Mouse (Mus musculus): ENCODE results near the gene Ror2. TPM values are rescaled to one million over a fixed set of nuclear protein-coding genes. Genes with fewer than 3 reads are reported as not detected.

Gene Ror2
- polyA plus RNA-seq, 1 experiment, result 2.0 TPM

DNA sequence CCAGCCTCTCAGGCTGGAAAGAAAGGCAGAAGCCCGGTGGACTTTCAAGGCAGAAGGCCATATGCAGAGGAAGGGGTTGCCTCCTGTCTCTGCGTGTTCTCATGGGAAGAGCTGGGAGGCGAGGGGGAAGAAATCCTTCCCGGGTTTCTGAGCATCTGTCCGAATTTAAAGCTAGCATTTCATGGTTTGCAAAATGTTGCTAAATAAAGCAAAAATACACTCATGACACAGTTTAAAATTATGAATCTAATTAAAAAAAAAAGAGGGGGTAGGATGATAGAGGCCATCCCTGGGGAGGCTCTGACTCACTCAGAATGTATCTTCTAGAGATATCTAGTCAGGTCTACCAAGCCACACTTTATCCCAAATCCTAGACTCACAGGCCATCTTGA is 83.5 kb downstream of the Ror2 start:
- no peak overlapping the region for H3K4me3 ChIP-seq (ENCODE audit: control insufficient read depth, low read depth, low read length)
- TF ChIP-seq POLR2A (IDR thresholded peaks at IDR 0.05; ENCODE audit: control insufficient read depth, low read depth, low read length), result no peak
- TF ChIP-seq CTCF (IDR thresholded peaks at IDR 0.05; ENCODE audit: control insufficient read depth, insufficient read depth, insufficient replicate concordance, low read depth, low read length), result no peak
- H3K36me3 ChIP-seq (ENCODE audit: control insufficient read depth, insufficient read depth, low read length), result no peaks in the 10 kb centered on the region
- no peak overlapping the region for H3K27ac ChIP-seq (ENCODE audit: control insufficient read depth, insufficient read depth, low read depth, low read length)
- H3K4me1 ChIP-seq (ENCODE audit: control insufficient read depth, insufficient read depth, low read length), result peaks cover 2% of the 10 kb centered on the region
- no peaks in the 10 kb centered on the region for H3K27me3 ChIP-seq (ENCODE audit: control insufficient read depth, insufficient read depth, low read length)

DNA sequence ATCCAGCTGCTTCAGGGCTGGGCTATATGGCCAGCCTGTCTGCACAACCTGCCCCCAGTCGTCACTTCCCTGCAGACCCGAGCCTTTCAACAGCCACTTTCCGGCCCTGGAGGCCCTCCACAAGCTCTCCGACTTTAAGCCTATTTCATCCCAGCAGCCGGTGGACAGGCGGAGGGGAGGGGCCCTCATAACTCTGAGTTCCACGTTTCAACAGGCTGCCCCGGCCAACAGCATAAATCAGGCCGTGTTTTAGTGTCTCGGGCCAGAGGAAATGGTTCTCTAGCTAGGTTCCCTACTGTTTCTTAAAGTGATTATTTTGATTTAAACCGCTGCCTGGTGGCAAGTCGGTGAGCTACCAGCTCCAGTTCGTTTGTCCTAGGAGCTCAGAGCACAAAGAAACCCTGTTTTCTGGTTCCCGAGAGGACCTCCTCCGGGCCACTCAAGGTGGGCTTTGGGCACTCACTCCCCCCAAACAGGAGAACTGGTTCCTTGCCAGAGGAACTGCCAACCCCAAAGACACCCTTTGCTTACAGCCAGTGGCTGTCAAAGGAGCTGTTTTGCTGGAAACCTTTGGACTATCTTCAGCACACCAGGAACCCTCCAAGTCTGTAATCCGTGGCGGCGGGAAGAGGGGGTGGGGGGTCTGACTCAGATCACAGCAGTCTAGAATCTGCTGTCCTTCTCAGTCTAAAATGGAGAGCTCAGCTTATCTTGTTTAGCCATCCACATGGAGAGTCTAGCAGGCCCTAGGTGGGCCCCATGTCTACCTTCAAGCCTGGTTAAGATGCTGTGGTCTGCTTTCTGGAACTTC is 84.1 kb downstream of the Ror2 start:
- H3K4me3 ChIP-seq (ENCODE audit: control insufficient read depth, low read depth, low read length), result no peak overlapping the region
- TF ChIP-seq POLR2A (IDR thresholded peaks at IDR 0.05; ENCODE audit: control insufficient read depth, low read depth, low read length), result no peak
- TF ChIP-seq CTCF (IDR thresholded peaks at IDR 0.05; ENCODE audit: control insufficient read depth, insufficient read depth, insufficient replicate concordance, low read depth, low read length), result no peak
- no peaks in the 10 kb centered on the region for H3K36me3 ChIP-seq (ENCODE audit: control insufficient read depth, insufficient read depth, low read length)
- no peak overlapping the region for H3K27ac ChIP-seq (ENCODE audit: control insufficient read depth, insufficient read depth, low read depth, low read length)
- H3K4me1 ChIP-seq (ENCODE audit: control insufficient read depth, insufficient read depth, low read length), result peaks cover 5% of the 10 kb centered on the region
- no peaks in the 10 kb centered on the region for H3K27me3 ChIP-seq (ENCODE audit: control insufficient read depth, insufficient read depth, low read length)

DNA sequence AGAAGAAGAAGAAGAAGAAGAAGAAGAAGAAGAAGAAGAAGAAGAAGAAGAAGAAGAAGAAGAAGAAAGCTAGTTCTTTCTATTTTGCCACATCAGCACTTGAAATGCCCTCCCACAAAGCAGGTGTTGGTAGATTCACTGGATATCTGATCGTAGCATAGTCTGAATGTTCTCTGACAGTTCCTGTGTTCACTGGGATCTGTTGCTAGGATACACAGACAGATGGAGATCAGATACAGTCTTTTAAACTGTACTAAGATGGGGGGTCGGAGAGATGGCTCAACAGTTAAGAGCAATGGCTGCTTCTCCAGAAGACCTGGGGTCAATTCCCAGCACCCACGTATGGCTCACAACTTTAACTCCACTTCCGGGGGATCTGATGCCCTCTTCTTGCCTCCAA is 85.8 kb downstream of the Ror2 start:
- Histone ChIP-seq H3K27me3 (ENCODE audit: control insufficient read depth, insufficient read depth, low read length) (no peaks in the 10 kb centered on the region), H3K4me3 (ENCODE audit: control insufficient read depth, low read depth, low read length) (no peak overlapping the region), H3K27ac (ENCODE audit: control insufficient read depth, insufficient read depth, low read depth, low read length) (no peak overlapping the region), H3K36me3 (ENCODE audit: control insufficient read depth, insufficient read depth, low read length) (no peaks in the 10 kb centered on the region), H3K4me1 (ENCODE audit: control insufficient read depth, insufficient read depth, low read length) (peaks cover 5% of the 10 kb centered on the region)
- TF ChIP-seq POLR2A (IDR thresholded peaks at IDR 0.05; ENCODE audit: control insufficient read depth, low read depth, low read length), result no peak
- TF ChIP-seq CTCF (IDR thresholded peaks at IDR 0.05; ENCODE audit: control insufficient read depth, insufficient read depth, insufficient replicate concordance, low read depth, low read length), result no peak

DNA sequence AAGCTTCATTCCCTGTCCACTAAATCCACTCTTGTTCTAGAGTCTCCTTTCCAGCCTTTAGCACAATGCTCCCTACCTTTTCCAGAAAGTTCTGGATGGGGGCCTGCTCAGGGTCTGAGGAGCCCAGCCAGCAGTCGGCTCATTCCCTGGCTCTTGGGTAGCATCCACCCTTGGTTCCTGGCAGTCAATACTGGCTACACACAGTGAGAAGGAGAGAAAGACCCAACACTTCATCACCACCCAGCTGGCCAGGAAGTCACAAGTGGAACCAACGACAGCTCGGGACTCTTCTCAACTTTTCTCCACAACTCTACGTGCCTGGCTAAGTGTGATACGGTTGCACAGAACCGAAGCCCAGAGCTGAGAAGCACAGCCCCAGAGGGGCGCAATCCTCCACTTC is 86.7 kb downstream of the Ror2 start:
- H3K27ac ChIP-seq (ENCODE audit: control insufficient read depth, insufficient read depth, low read depth, low read length), result no peak overlapping the region
- no peaks in the 10 kb centered on the region for H3K27me3 ChIP-seq (ENCODE audit: control insufficient read depth, insufficient read depth, low read length)
- H3K4me1 ChIP-seq (ENCODE audit: control insufficient read depth, insufficient read depth, low read length), result peaks cover 7% of the 10 kb centered on the region
- no peaks in the 10 kb centered on the region for H3K36me3 ChIP-seq (ENCODE audit: control insufficient read depth, insufficient read depth, low read length)
- TF ChIP-seq POLR2A (IDR thresholded peaks at IDR 0.05; ENCODE audit: control insufficient read depth, low read depth, low read length), result no peak
- no peak for TF ChIP-seq CTCF (IDR thresholded peaks at IDR 0.05; ENCODE audit: control insufficient read depth, insufficient read depth, insufficient replicate concordance, low read depth, low read length)
- H3K4me3 ChIP-seq (ENCODE audit: control insufficient read depth, low read depth, low read length), result no peak overlapping the region

DNA sequence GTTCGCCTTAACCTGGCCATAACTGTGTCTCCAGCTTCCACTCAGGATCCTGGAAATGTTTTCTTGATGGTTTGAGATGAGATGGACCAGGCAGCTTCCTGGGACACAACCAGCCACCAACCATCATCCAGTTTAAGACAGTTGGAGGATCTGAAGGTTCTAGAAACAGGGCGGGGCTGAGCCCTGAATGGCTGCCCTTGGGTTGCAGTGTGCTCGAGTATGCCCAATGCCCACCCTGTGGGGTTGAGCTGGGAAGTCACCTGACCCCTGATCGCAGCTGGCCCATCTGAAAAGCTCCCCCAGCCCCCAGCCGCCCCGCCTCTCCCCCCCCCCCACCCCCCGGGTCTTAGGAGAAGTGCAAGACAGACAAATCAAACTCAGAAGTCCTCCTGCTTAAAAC is 89.2 kb downstream of the Ror2 start:
- H3K4me3 ChIP-seq (ENCODE audit: control insufficient read depth, low read depth, low read length), result no peak overlapping the region
- no peak overlapping the region for H3K27ac ChIP-seq (ENCODE audit: control insufficient read depth, insufficient read depth, low read depth, low read length)
- TF ChIP-seq POLR2A (IDR thresholded peaks at IDR 0.05; ENCODE audit: control insufficient read depth, low read depth, low read length), result no peak
- TF ChIP-seq CTCF (IDR thresholded peaks at IDR 0.05; ENCODE audit: control insufficient read depth, insufficient read depth, insufficient replicate concordance, low read depth, low read length), result no peak
- peaks cover 9% of the 10 kb centered on the region for H3K4me1 ChIP-seq (ENCODE audit: control insufficient read depth, insufficient read depth, low read length)
- no peaks in the 10 kb centered on the region for H3K36me3 ChIP-seq (ENCODE audit: control insufficient read depth, insufficient read depth, low read length)
- H3K27me3 ChIP-seq (ENCODE audit: control insufficient read depth, insufficient read depth, low read length), result no peaks in the 10 kb centered on the region

DNA sequence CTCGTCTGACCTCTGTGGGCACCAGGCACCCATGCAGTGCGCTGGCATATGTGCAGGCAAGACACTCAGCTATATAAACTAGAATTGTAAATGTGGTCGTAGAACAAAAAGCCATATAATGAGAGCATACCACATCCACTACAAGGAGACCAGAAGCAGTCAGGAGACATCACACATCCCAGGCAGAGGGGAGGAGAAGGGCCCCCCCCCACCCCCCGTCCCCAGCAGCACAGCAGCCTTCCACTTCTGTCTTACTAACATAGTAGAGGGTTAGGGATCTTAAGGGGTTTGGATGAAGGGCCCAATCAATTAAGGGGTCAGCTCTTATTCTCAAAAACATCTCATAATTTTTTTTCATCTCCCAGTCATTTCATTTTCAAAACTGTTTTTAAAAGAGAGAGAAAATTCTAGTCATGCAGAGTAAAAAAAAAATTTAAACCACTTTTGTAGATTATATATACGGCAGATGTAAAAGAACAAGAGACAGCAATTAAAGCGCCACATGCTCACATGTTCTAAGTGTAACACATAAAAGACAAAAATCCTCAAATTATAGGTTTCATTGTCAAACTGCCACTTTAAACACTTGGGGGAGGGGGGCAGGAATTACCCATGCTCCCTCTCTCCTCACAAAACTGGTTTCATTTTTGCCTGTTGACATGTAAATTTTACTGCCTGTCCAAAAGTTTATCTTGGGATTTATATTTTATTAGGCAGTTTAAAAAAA is 89.8 kb downstream of the Ror2 start:
- TF ChIP-seq POLR2A (IDR thresholded peaks at IDR 0.05; ENCODE audit: control insufficient read depth, low read depth, low read length), result no peak
- no peak for TF ChIP-seq CTCF (IDR thresholded peaks at IDR 0.05; ENCODE audit: control insufficient read depth, insufficient read depth, insufficient replicate concordance, low read depth, low read length)
- Histone ChIP-seq H3K27me3 (ENCODE audit: control insufficient read depth, insufficient read depth, low read length) (no peaks in the 10 kb centered on the region), H3K36me3 (ENCODE audit: control insufficient read depth, insufficient read depth, low read length) (no peaks in the 10 kb centered on the region), H3K4me3 (ENCODE audit: control insufficient read depth, low read depth, low read length) (no peak overlapping the region), H3K4me1 (ENCODE audit: control insufficient read depth, insufficient read depth, low read length) (peaks cover 9% of the 10 kb centered on the region), H3K27ac (ENCODE audit: control insufficient read depth, insufficient read depth, low read depth, low read length) (no peak overlapping the region)

DNA sequence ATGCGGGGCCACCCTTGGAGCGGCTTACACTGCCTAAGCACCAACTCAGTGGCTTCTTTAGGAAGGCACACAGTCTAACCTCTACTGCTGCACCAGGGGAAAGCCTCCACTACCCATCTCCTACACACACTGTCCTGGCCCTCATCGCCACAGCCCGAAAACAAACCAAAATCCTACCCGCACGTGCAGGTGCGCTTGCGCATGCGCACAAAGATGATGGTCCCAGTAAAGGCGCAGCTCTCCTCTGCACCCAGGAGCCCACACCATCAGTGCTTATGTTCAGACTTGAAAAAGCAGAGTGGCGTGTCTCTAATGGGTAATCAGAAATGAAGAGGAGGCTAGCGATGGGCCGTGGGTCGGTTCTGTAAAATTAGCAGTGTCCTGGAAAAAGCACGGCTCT is 91.6 kb downstream of the Ror2 start:
- no peak for TF ChIP-seq CTCF (IDR thresholded peaks at IDR 0.05; ENCODE audit: control insufficient read depth, insufficient read depth, insufficient replicate concordance, low read depth, low read length)
- no peak for TF ChIP-seq POLR2A (IDR thresholded peaks at IDR 0.05; ENCODE audit: control insufficient read depth, low read depth, low read length)
- no peak overlapping the region for H3K4me3 ChIP-seq (ENCODE audit: control insufficient read depth, low read depth, low read length)
- H3K4me1 ChIP-seq (ENCODE audit: control insufficient read depth, insufficient read depth, low read length), result peaks cover 9% of the 10 kb centered on the region
- H3K27ac ChIP-seq (ENCODE audit: control insufficient read depth, insufficient read depth, low read depth, low read length), result no peak overlapping the region
- H3K27me3 ChIP-seq (ENCODE audit: control insufficient read depth, insufficient read depth, low read length), result no peaks in the 10 kb centered on the region
- H3K36me3 ChIP-seq (ENCODE audit: control insufficient read depth, insufficient read depth, low read length), result no peaks in the 10 kb centered on the region
